8 mouse cellular contexts compared by ENCODE assay signal in the genomic region with DNA sequence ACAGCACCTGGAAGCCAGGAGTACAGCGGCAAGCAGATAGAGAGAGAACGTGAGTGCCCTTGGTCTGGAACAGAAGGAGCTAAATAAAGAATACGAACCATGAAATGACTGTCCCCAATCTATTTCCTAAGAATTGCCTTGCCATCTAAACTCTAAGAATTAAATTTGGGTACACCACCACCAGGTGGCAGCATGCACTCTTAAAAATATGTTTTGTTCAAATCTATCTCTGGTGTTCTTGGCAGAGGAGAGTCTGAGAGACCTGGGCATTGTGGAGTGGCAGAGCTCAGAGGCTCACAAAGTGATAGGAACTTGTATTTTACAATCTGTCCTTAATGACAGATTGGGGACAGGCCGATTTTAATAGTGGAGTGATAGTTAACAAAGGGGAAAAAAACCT.
DNase-seq lines count a peak whose midpoint lies in the region; ATAC-seq and TF ChIP-seq lines count a peak whose summit lies in the region.

No protein-coding gene starts in this region.

- no peak overlapping the region for H3K9ac ChIP-seq in forebrain, embryonic 13.5 days
- H3K9ac ChIP-seq in liver, postnatal 0 days (replicated peaks) = no peak overlapping the region

- no peak overlapping the region for H3K27ac ChIP-seq in forebrain, embryonic 13.5 days
- no peak overlapping the region for H3K27ac ChIP-seq in liver, postnatal 0 days (ENCODE audit: low read depth)

- DNase-seq in CD4-positive, CD25-positive, alpha-beta regulatory T cell, adult 2 months (ENCODE audit: low read depth, low spot score) = peak; percentile 39
- peak; percentile 63 for DNase-seq in urinary bladder, postnatal 14 days (ENCODE audit: low spot score)
- no peak for DNase-seq in urinary bladder, postnatal 10 days (ENCODE audit: low spot score)
- peak; percentile 76 to 77 for DNase-seq in kidney, postnatal 4 days
- peak; percentile 66 for DNase-seq in liver, postnatal 0 days
- peak; percentile 89 for DNase-seq in right cerebral cortex, adult 2 months (ENCODE audit: low spot score in 2 of 2)

- H3K4me3 ChIP-seq in forebrain, embryonic 13.5 days = no peak overlapping the region
- H3K4me3 ChIP-seq in liver, postnatal 0 days (ENCODE audit: low read depth, low read length) = no peak overlapping the region

- no peaks in the 10 kb centered on the region for H3K9me3 ChIP-seq in forebrain, embryonic 13.5 days (replicated peaks)
- no peaks in the 10 kb centered on the region for H3K9me3 ChIP-seq in liver, postnatal 0 days (ENCODE audit: low read length)

- H3K27me3 ChIP-seq in forebrain, embryonic 13.5 days = no peaks in the 10 kb centered on the region
- no peaks in the 10 kb centered on the region for H3K27me3 ChIP-seq in liver, postnatal 0 days (ENCODE audit: insufficient read depth, low read length)

- H3K4me2 ChIP-seq in forebrain, embryonic 13.5 days = no peak overlapping the region
- H3K4me2 ChIP-seq in liver, postnatal 0 days (ENCODE audit: low read depth, low read length) = no peak overlapping the region

- H3K4me1 ChIP-seq in forebrain, embryonic 13.5 days = 0 out of 2 replicates have a peak, but pooled peaks cover 9% of the 10 kb centered on the region
- no peaks in the 10 kb centered on the region; the same call in 1 of the 2 replicates for H3K4me1 ChIP-seq in liver, postnatal 0 days (ENCODE audit: insufficient read depth)

- 48% methylated on average over 4 of the region's 4 CpGs for WGBS in forebrain, embryonic 13.5 days
- 23% methylated on average over 4 of the region's 4 CpGs for WGBS in liver, postnatal 0 days (ENCODE audit: insufficient replicate concordance)

- no peaks in the 10 kb centered on the region for H3K36me3 ChIP-seq in forebrain, embryonic 13.5 days (ENCODE audit: poor library complexity, severe bottlenecking)
- H3K36me3 ChIP-seq in liver, postnatal 0 days (replicated peaks; ENCODE audit: insufficient read depth, low read length) = no peaks in the 10 kb centered on the region

- peak; percentile 64 for TF ChIP-seq CTCF in liver, postnatal 0 days (IDR thresholded peaks at IDR 0.05; ENCODE audit: low read depth)

- no peak for ATAC-seq in CD4-positive, CD25-positive, alpha-beta regulatory T cell, adult 4 months
- ATAC-seq in forebrain, embryonic 13.5 days = peak; percentile 38; the same call in 1 of the 2 replicates
- no peak for ATAC-seq in liver, postnatal 0 days

- no peak for TF ChIP-seq EP300 in liver, postnatal 0 days (IDR thresholded peaks at IDR 0.05; ENCODE audit: low read depth)
